Mouse (Mus musculus): ENCODE data around the gene Kpna2. TPM values are rescaled to one million over a fixed set of nuclear protein-coding genes. Genes with fewer than 3 reads are reported as not detected.

Kpna2 gene
- 33.7 TPM for polyA plus RNA-seq (2021)

GRCm38 (mm10) chr11:106999151-106999948, at the start of gene Kpna2:
TSS of gene Kpna2 (minus strand) at chr11:106999541.
- in situ Hi-C loops (cut with MboI; ENCODE audit: low pct_unique_long_range_greater_than_20kb): no loop called here
- ATAC-seq: peak; percentile 81
- POLR2A ChIA-PET: interaction anchor here (0.8 to 2.3 kb wide), 3 partner anchors 10 to 19 kb away, joined by 3 to 7 read pairs (median 4); no protein-coding TSS in a partner anchor

GRCm38 (mm10) chr11:107046766-107047620, 47.7 kb upstream of the Kpna2 start:
- ChIA-PET POLR2A (no interaction called here), CTCF (interaction anchor here (0.9 to 1.2 kb wide), 3 partner anchors 18 to 304 kb away, joined by 3 to 4 read pairs (median 4); no protein-coding TSS in a partner anchor)
- no peak for TF ChIP-seq CTCF (IDR thresholded peaks at IDR 0.05)
- in situ Hi-C loops (cut with MboI; ENCODE audit: low pct_unique_long_range_greater_than_20kb): no loop called here
- no peak for DNase-seq (ENCODE audit: low read depth, low spot score)
- ATAC-seq: no peak
- no peaks in the 10 kb centered on the region for H3K27me3 ChIP-seq

More at GRCm38 (mm10) chr11:106999151-106999948, at the start of gene Kpna2:
- H3K27me3 ChIP-seq: no peaks in the 10 kb centered on the region
- no peak for TF ChIP-seq CTCF (IDR thresholded peaks at IDR 0.05)
- CTCF ChIA-PET: interaction anchor here (0.7 to 1.1 kb wide), 3 partner anchors 14 to 151 kb away, joined by 3 read pairs; no protein-coding TSS in a partner anchor
- DNase-seq (ENCODE audit: low read depth, low spot score): peak; percentile 64

- no peak for TF ChIP-seq CTCF (IDR thresholded peaks at IDR 0.05)
- in situ Hi-C loops (cut with MboI; ENCODE audit: low pct_unique_long_range_greater_than_20kb): no loop called here
- DNase-seq (ENCODE audit: low read depth, low spot score) (no peak), ATAC-seq (no peak)
- POLR2A ChIA-PET: interaction anchor here (1.0 kb wide), 1 partner anchor 46 kb away, joined by 3 read pairs; no protein-coding TSS in a partner anchor
- no peaks in the 10 kb centered on the region for H3K27me3 ChIP-seq
- CTCF ChIA-PET: interaction anchor here (1.7 kb wide), 1 partner anchor 20 kb away, joined by 5 read pairs; no protein-coding TSS in a partner anchor
These were observed 46.2 kb upstream of the Kpna2 start for GRCm38 (mm10) chr11:107045546-107045945.

DNA sequence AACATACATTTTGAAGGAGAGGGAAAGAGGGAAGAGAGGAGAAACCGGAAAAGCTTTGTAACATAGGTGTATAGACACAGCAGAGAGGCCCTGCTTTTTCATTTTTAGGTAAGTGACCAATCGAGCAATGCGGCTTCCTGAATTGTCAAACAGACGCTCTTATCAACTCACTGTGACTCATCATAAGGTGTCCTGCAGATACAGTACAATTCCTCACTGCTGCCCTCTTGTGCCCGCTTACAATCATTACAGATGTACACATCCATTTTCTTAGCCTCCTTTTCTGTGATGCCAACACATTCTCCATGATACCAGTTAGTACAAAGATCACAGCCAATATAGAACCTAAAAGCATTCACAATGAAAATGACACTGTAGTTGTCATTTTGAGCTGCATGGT, 45.0 kb upstream of the Kpna2 start:
- ChIA-PET CTCF (interaction anchor here (0.9 to 1.7 kb wide), 4 partner anchors 10 to 21 kb away, joined by 3 to 6 read pairs (median 4); no protein-coding TSS in a partner anchor), POLR2A (interaction anchor here (1.2 kb wide), 1 partner anchor 18 kb away, joined by 3 read pairs; no protein-coding TSS in a partner anchor)
- TF ChIP-seq CTCF (IDR thresholded peaks at IDR 0.05): peak; percentile 82
- H3K27me3 ChIP-seq: no peaks in the 10 kb centered on the region
- in situ Hi-C loops (cut with MboI; ENCODE audit: low pct_unique_long_range_greater_than_20kb): no loop called here
- peak; percentile 47 for ATAC-seq
- DNase-seq (ENCODE audit: low read depth, low spot score): no peak

- no peak for TF ChIP-seq CTCF (IDR thresholded peaks at IDR 0.05)
- in situ Hi-C loops (cut with MboI; ENCODE audit: low pct_unique_long_range_greater_than_20kb): no loop called here
- no peak for DNase-seq (ENCODE audit: low read depth, low spot score)
- ChIA-PET CTCF (interaction anchor here (0.9 to 1.3 kb wide), 3 partner anchors 10 to 14 kb away, joined by 3 to 4 read pairs (median 4); no protein-coding TSS in a partner anchor), POLR2A (interaction anchor here (1.2 kb wide), 1 partner anchor 17 kb away, joined by 3 read pairs; no protein-coding TSS in a partner anchor)
- H3K27me3 ChIP-seq: no peaks in the 10 kb centered on the region
- no peak for ATAC-seq
These were observed 44.0 kb upstream of the Kpna2 start for GRCm38 (mm10) chr11:107043361-107043760.

GRCm38 (mm10) chr11:107041396-107041795, 42.1 kb upstream of the Kpna2 start:
- TF ChIP-seq CTCF (IDR thresholded peaks at IDR 0.05): no peak
- CTCF ChIA-PET: interaction anchor here (1.2 kb wide), 2 partner anchors 17 to 23 kb away, joined by 3 read pairs; no protein-coding TSS in a partner anchor

DNA sequence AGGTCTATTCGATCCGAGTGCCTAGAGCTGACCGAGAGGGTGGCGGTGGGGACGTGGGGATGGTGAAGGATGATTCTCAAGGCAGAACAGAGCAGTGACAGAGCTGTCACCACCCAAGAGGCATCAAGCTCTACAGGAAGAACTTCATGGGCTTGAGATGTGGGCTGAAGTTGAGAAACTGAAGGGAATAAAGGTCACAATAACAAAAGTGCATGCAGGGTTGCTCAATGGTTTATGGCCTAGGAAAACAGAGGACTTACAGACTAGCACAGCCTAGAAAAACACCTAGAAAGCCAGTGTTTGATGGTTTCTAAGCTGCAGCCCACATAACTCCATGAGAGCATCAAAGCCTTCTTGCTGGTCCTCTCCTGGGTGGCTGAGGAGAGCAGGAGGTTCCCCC, 40.1 kb upstream of the Kpna2 start:
- in situ Hi-C loops (cut with MboI; ENCODE audit: low pct_unique_long_range_greater_than_20kb): no loop called here
- CTCF ChIA-PET: no interaction called here
- no peaks in the 10 kb centered on the region for H3K27me3 ChIP-seq
- DNase-seq (ENCODE audit: low read depth, low spot score) (no peak), ATAC-seq (no peak)
- POLR2A ChIA-PET: no interaction called here
- no peak for TF ChIP-seq CTCF (IDR thresholded peaks at IDR 0.05)

More at GRCm38 (mm10) chr11:107041396-107041795, 42.1 kb upstream of the Kpna2 start:
- no peaks in the 10 kb centered on the region for H3K27me3 ChIP-seq
- in situ Hi-C loops (cut with MboI; ENCODE audit: low pct_unique_long_range_greater_than_20kb): no loop called here
- POLR2A ChIA-PET: no interaction called here
- ATAC-seq (no peak), DNase-seq (ENCODE audit: low read depth, low spot score) (no peak)

DNA sequence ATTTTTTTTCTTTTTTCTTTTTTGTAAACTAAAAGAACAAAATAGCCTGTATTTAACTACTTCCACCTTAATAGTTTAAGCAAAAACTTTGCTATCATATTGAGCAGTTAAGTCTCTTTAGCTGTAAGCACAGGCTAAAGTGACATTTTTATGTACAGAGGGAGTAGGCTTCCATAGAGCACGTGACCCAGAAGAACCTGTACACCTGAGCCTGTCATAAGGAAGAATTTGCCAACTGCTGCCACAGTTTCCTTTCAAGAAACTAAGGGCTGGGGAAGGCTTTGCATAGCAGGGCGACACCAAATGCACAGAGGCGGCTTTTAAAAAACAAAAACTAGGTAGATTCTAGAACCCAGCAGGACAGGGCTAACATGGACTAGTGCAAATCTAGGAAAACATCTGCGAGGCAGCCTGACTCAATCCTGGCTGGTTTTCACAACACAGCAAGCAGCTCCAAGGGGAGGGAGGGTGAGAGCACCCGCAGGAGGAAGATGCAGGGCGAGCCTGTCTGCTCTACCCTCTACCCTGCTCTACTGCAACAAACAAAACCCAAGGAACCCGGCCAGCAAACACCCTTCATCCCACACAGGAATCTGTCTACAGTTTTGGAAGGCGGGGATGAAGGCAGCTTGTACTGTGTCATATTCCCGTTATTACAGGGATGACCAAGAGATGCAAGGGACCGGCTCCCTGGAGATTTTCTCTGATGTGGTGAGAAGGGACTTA, 34.9 kb upstream of the Kpna2 start:
- in situ Hi-C loops (cut with MboI; ENCODE audit: low pct_unique_long_range_greater_than_20kb): no loop called here
- ChIA-PET POLR2A (interaction anchor here (0.7 kb wide), 1 partner anchor 145 kb away, joined by 3 read pairs; no protein-coding TSS in a partner anchor), CTCF (interaction anchor here (1.5 to 2.0 kb wide), 2 partner anchors 10 to 62 kb away, joined by 3 to 6 read pairs; no protein-coding TSS in a partner anchor)
- DNase-seq (ENCODE audit: low read depth, low spot score) (no peak), ATAC-seq (no peak)
- H3K27me3 ChIP-seq: no peaks in the 10 kb centered on the region
- TF ChIP-seq CTCF (IDR thresholded peaks at IDR 0.05): no peak

GRCm38 (mm10) chr11:107031635-107032034, 32.3 kb upstream of the Kpna2 start:
- no peak for TF ChIP-seq CTCF (IDR thresholded peaks at IDR 0.05)
- ATAC-seq (no peak), DNase-seq (ENCODE audit: low read depth, low spot score) (no peak)
- in situ Hi-C loops (cut with MboI; ENCODE audit: low pct_unique_long_range_greater_than_20kb): no loop called here
- ChIA-PET CTCF (no interaction called here), POLR2A (no interaction called here)
- H3K27me3 ChIP-seq: no peaks in the 10 kb centered on the region

- in situ Hi-C loops (cut with MboI; ENCODE audit: low pct_unique_long_range_greater_than_20kb): no loop called here
These were observed 30.2 kb upstream of the Kpna2 start for GRCm38 (mm10) chr11:107029536-107029935.

More at GRCm38 (mm10) chr11:107029536-107029935, 30.2 kb upstream of the Kpna2 start:
- ATAC-seq (no peak), DNase-seq (ENCODE audit: low read depth, low spot score) (no peak)
- H3K27me3 ChIP-seq: no peaks in the 10 kb centered on the region
- TF ChIP-seq CTCF (IDR thresholded peaks at IDR 0.05): no peak
- ChIA-PET POLR2A (no interaction called here), CTCF (no interaction called here)
